Comparison of ENCODE assay signal across 13 mouse cellular contexts in the genomic region with DNA sequence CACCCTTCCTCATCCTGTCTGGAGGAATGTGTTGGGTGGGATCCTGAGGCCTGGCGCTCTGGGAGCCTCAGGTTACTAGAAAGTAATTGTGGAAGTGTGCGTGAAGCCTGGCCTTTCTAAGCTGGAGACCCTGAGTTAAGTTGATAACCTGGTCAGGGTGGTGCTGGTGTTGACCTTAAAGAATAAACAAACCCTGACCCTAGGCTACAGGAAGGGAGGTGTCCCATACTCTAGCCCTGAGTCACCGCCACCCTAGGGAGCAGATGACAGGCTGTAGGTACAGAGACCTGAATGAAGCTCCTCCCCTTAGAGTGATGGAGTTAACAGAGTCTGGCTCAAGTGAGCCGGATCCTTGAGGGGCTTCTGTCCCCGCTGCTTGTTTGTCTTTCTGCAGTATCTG. TPM values are rescaled to one million over a fixed set of nuclear protein-coding genes. Genes with fewer than 3 reads are reported as not detected.
DNase-seq lines count a peak whose midpoint lies in the region; ATAC-seq lines count a peak whose summit lies in the region.
"Had no signal": no experiment of that assay in that cellular context is flagged by ENCODE, and none has a peak within 500 bp of the region (broad histone marks: within the 10 kb centered on the region; RNA-seq: fewer than 3 reads in every experiment).

No protein-coding gene starts in this region.

- DNase-seq in hindbrain, embryonic 14.5 days (ENCODE audit: low spot score), result no peak
- DNase-seq in intestine, embryonic 14.5 days (ENCODE audit: low spot score), result no peak
- DNase-seq in retina, embryonic 14.5 days (ENCODE audit: low spot score), result no peak
- DNase-seq in urinary bladder, postnatal 36 days (ENCODE audit: low spot score in 2 of 2), result no peak
- DNase-seq: cerebellum, adult 9-10 months; midbrain, embryonic 14.5 days; retina, postnatal 1 day; thymus, postnatal 14 days had no signal

- no peak overlapping the region for H3K27ac ChIP-seq in hindbrain, embryonic 13.5 days
- H3K27ac ChIP-seq in hindbrain, embryonic 14.5 days, result no peak overlapping the region
- H3K27ac ChIP-seq in intestine, embryonic 14.5 days (ENCODE audit: low read depth), result peak overlapping the region; percentile 80
- peak overlapping the region; percentile 84 for H3K27ac ChIP-seq in stomach, embryonic 16.5 days (ENCODE audit: low read length)

- no peak overlapping the region for H3K4me3 ChIP-seq in hindbrain, embryonic 13.5 days
- H3K4me3 ChIP-seq in hindbrain, embryonic 14.5 days (replicated peaks; ENCODE audit: low read length), result no peak overlapping the region
- H3K4me3 ChIP-seq in megakaryocyte, embryonic 14.5 days (replicated peaks), result peak overlapping the region; percentile 2
- H3K4me3 ChIP-seq in intestine, embryonic 14.5 days (ENCODE audit: low read depth, low read length), result no peak overlapping the region
- no peak overlapping the region for H3K4me3 ChIP-seq in stomach, embryonic 16.5 days (replicated peaks; ENCODE audit: low read length)

- H3K27me3 ChIP-seq in hindbrain, embryonic 13.5 days, result no peaks in the 10 kb centered on the region
- no peaks in the 10 kb centered on the region for H3K27me3 ChIP-seq in hindbrain, embryonic 14.5 days (ENCODE audit: control insufficient read depth, insufficient read depth, low read length)
- H3K27me3 ChIP-seq in megakaryocyte, embryonic 14.5 days (replicated peaks), result no peaks in the 10 kb centered on the region
- no peaks in the 10 kb centered on the region for H3K27me3 ChIP-seq in intestine, embryonic 14.5 days (replicated peaks; ENCODE audit: control insufficient read depth, insufficient read depth, low read length)
- H3K27me3 ChIP-seq in stomach, embryonic 16.5 days (ENCODE audit: control insufficient read depth, insufficient read depth, low read length), result no peaks in the 10 kb centered on the region
- H3K27me3 ChIP-seq: CH12.LX had no signal

- no peaks in the 10 kb centered on the region for H3K9me3 ChIP-seq in hindbrain, embryonic 13.5 days
- no peaks in the 10 kb centered on the region for H3K9me3 ChIP-seq in hindbrain, embryonic 14.5 days (ENCODE audit: control insufficient read depth, low read length)
- H3K9me3 ChIP-seq in megakaryocyte, embryonic 14.5 days, result no peaks in the 10 kb centered on the region
- no peaks in the 10 kb centered on the region for H3K9me3 ChIP-seq in intestine, embryonic 14.5 days (ENCODE audit: control insufficient read depth, low read length)
- H3K9me3 ChIP-seq in stomach, embryonic 16.5 days (replicated peaks; ENCODE audit: control insufficient read depth, low read length), result no peaks in the 10 kb centered on the region

- H3K4me2 ChIP-seq in hindbrain, embryonic 13.5 days, result peak overlapping the region; percentile 42; the same call in 1 of the 2 replicates
- H3K4me2 ChIP-seq in hindbrain, embryonic 14.5 days (replicated peaks), result no peak overlapping the region
- peak overlapping the region; percentile 55; the same call in 1 of the 2 replicates for H3K4me2 ChIP-seq in intestine, embryonic 14.5 days (ENCODE audit: low read length)
- peak overlapping the region; percentile 44; the same call in 1 of the 2 replicates for H3K4me2 ChIP-seq in stomach, embryonic 16.5 days (ENCODE audit: low read depth, low read length)

- peaks cover 76% of the 10 kb centered on the region for H3K4me1 ChIP-seq in hindbrain, embryonic 13.5 days (replicated peaks)
- H3K4me1 ChIP-seq in hindbrain, embryonic 14.5 days (replicated peaks; ENCODE audit: control insufficient read depth, insufficient read depth, low read length), result peaks cover 57% of the 10 kb centered on the region
- H3K4me1 ChIP-seq in megakaryocyte, embryonic 14.5 days, result peaks cover 81% of the 10 kb centered on the region
- H3K4me1 ChIP-seq in intestine, embryonic 14.5 days (replicated peaks; ENCODE audit: control insufficient read depth, insufficient read depth, low read length), result peaks cover 75% of the 10 kb centered on the region
- peaks cover 65% of the 10 kb centered on the region for H3K4me1 ChIP-seq in stomach, embryonic 16.5 days (ENCODE audit: control insufficient read depth, insufficient read depth, low read length)

- H3K36me3 ChIP-seq in hindbrain, embryonic 13.5 days, result peaks cover 22% of the 10 kb centered on the region
- peaks cover 20% of the 10 kb centered on the region for H3K36me3 ChIP-seq in hindbrain, embryonic 14.5 days (replicated peaks; ENCODE audit: control insufficient read depth, insufficient read depth)
- peaks cover 73% of the 10 kb centered on the region for H3K36me3 ChIP-seq in megakaryocyte, embryonic 14.5 days (replicated peaks; ENCODE audit: low read length)
- H3K36me3 ChIP-seq in intestine, embryonic 14.5 days (ENCODE audit: control insufficient read depth, insufficient read depth, low read length), result peaks cover 19% of the 10 kb centered on the region
- H3K36me3 ChIP-seq in stomach, embryonic 16.5 days (ENCODE audit: control insufficient read depth, insufficient read depth, low read length), result no peaks in the 10 kb centered on the region

- H3K9ac ChIP-seq in hindbrain, embryonic 13.5 days, result no peak overlapping the region
- no peak overlapping the region; the same call in 1 of the 2 replicates for H3K9ac ChIP-seq in hindbrain, embryonic 14.5 days
- H3K9ac ChIP-seq in intestine, embryonic 14.5 days (ENCODE audit: low read length), result no peak overlapping the region
- H3K9ac ChIP-seq in stomach, embryonic 16.5 days (ENCODE audit: low read length), result peak overlapping the region; percentile 29; the same call in 1 of the 2 replicates

- WGBS in hindbrain, embryonic 13.5 days, result 74% methylated on average over 5 of the region's 5 CpGs
- 85% methylated on average over 5 of the region's 5 CpGs for WGBS in hindbrain, embryonic 14.5 days
- WGBS in intestine, embryonic 14.5 days, result 61% methylated on average over 5 of the region's 5 CpGs
- 57% methylated on average over 5 of the region's 5 CpGs for WGBS in stomach, embryonic 16.5 days

- no peak for ATAC-seq in hindbrain, embryonic 13.5 days (ENCODE audit: low FRiP score)
- ATAC-seq in hindbrain, embryonic 14.5 days (ENCODE audit: low FRiP score), result no peak
- ATAC-seq in megakaryocyte, adult 5-6 weeks (ENCODE audit: poor library complexity, severe bottlenecking), result no peak
- no peak for ATAC-seq in intestine, embryonic 14.5 days (replicated peaks; ENCODE audit: low FRiP score, low TSS enrichment, low read depth)
- ATAC-seq in stomach, embryonic 16.5 days (ENCODE audit: insufficient read depth, low FRiP score), result no peak

RNA-seq across cellular contexts. Expression of gene Lasp1, which starts 5.0 kb away (rescaled TPM):
- 131 and 137 TPM in 2 replicates for polyA plus RNA-seq in hindbrain, embryonic 13.5 days (2015; fragmentation: Nextera tagmentation; extraction: Ambion mirVana)
- polyA plus RNA-seq in hindbrain, embryonic 14.5 days (2014; fragmentation: Nextera tagmentation; extraction: Ambion mirVana), result 110 and 126 TPM in 2 replicates
- polyA plus RNA-seq in megakaryocyte, embryonic 14.5 days (2012; ENCODE audit: insufficient read depth, low replicate concordance), result 51.2 and 77.7 TPM in 2 replicates
- 121 and 128 TPM in 2 replicates for total RNA-seq in megakaryocyte, adult 5-6 weeks (2015)
- total RNA-seq in megakaryocyte, adult 5-6 weeks (2017), result 315 and 351 TPM in 2 replicates
- 85.1 and 88.6 TPM in 2 replicates for polyA plus RNA-seq in intestine, embryonic 14.5 days (2014; fragmentation: Nextera tagmentation; extraction: Ambion mirVana)
- polyA plus RNA-seq in stomach, embryonic 16.5 days (2015; fragmentation: Nextera tagmentation; extraction: Ambion mirVana), result 130 and 143 TPM in 2 replicates

RNA-seq across cellular contexts. Expression of gene Rpl23, which starts 21.6 kb away (rescaled TPM):
- 369 and 380 TPM in 2 replicates for polyA plus RNA-seq in hindbrain, embryonic 13.5 days (2015; fragmentation: Nextera tagmentation; extraction: Ambion mirVana)
- polyA plus RNA-seq in hindbrain, embryonic 14.5 days (2014; fragmentation: Nextera tagmentation; extraction: Ambion mirVana), result 324 and 419 TPM in 2 replicates
- 25.9 and 294 TPM in 2 replicates for polyA plus RNA-seq in megakaryocyte, embryonic 14.5 days (2012; ENCODE audit: insufficient read depth, low replicate concordance)
- 1,123 and 1,179 TPM in 2 replicates for total RNA-seq in megakaryocyte, adult 5-6 weeks (2015)
- total RNA-seq in megakaryocyte, adult 5-6 weeks (2017), result 895 and 904 TPM in 2 replicates
- polyA plus RNA-seq in intestine, embryonic 14.5 days (2014; fragmentation: Nextera tagmentation; extraction: Ambion mirVana), result 752 and 786 TPM in 2 replicates
- 439 and 586 TPM in 2 replicates for polyA plus RNA-seq in stomach, embryonic 16.5 days (2015; fragmentation: Nextera tagmentation; extraction: Ambion mirVana)

RNA-seq across cellular contexts. Expression of gene 1700001P01Rik, which starts 28.1 kb away (rescaled TPM):
- polyA plus RNA-seq in hindbrain, embryonic 13.5 days (2015; fragmentation: Nextera tagmentation; extraction: Ambion mirVana), result 0.68 and 0.79 TPM in 2 replicates
- polyA plus RNA-seq in hindbrain, embryonic 14.5 days (2014; fragmentation: Nextera tagmentation; extraction: Ambion mirVana), result 0.68 TPM in 1 of 2 replicates, not detected in the other
- not detected in 2 replicates for polyA plus RNA-seq in megakaryocyte, embryonic 14.5 days (2012; ENCODE audit: insufficient read depth, low replicate concordance)
- total RNA-seq in megakaryocyte, adult 5-6 weeks (2015), result not detected in 2 replicates
- not detected in 2 replicates for total RNA-seq in megakaryocyte, adult 5-6 weeks (2017)
- polyA plus RNA-seq in intestine, embryonic 14.5 days (2014; fragmentation: Nextera tagmentation; extraction: Ambion mirVana), result 0.31 TPM in 2 replicates
- polyA plus RNA-seq in stomach, embryonic 16.5 days (2015; fragmentation: Nextera tagmentation; extraction: Ambion mirVana), result not detected in 2 replicates
- polyA plus RNA-seq: midbrain, embryonic 14.5 days had no signal

RNA-seq across cellular contexts. Expression of gene B230217C12Rik, which starts 36.7 kb away (rescaled TPM):
- 28.9 and 29.2 TPM in 2 replicates for polyA plus RNA-seq in hindbrain, embryonic 13.5 days (2015; fragmentation: Nextera tagmentation; extraction: Ambion mirVana)
- 38.2 and 38.8 TPM in 2 replicates for polyA plus RNA-seq in hindbrain, embryonic 14.5 days (2014; fragmentation: Nextera tagmentation; extraction: Ambion mirVana)
- 1.7 TPM in 1 of 2 replicates, not detected in the other for polyA plus RNA-seq in megakaryocyte, embryonic 14.5 days (2012; ENCODE audit: insufficient read depth, low replicate concordance)
- 2.3 and 2.5 TPM in 2 replicates for total RNA-seq in megakaryocyte, adult 5-6 weeks (2015)
- 0.33 and 0.45 TPM in 2 replicates for total RNA-seq in megakaryocyte, adult 5-6 weeks (2017)
- 8.1 and 9.5 TPM in 2 replicates for polyA plus RNA-seq in intestine, embryonic 14.5 days (2014; fragmentation: Nextera tagmentation; extraction: Ambion mirVana)
- 3.7 and 3.8 TPM in 2 replicates for polyA plus RNA-seq in stomach, embryonic 16.5 days (2015; fragmentation: Nextera tagmentation; extraction: Ambion mirVana)

RNA-seq across cellular contexts. Expression of gene Cwc25, which starts 37.5 kb away (rescaled TPM):
- 17.6 and 18.3 TPM in 2 replicates for polyA plus RNA-seq in hindbrain, embryonic 13.5 days (2015; fragmentation: Nextera tagmentation; extraction: Ambion mirVana)
- 8.1 and 11.2 TPM in 2 replicates for polyA plus RNA-seq in hindbrain, embryonic 14.5 days (2014; fragmentation: Nextera tagmentation; extraction: Ambion mirVana)
- 2.6 and 14.6 TPM in 2 replicates for polyA plus RNA-seq in megakaryocyte, embryonic 14.5 days (2012; ENCODE audit: insufficient read depth, low replicate concordance)
- total RNA-seq in megakaryocyte, adult 5-6 weeks (2015), result 11.1 and 11.8 TPM in 2 replicates
- total RNA-seq in megakaryocyte, adult 5-6 weeks (2017), result 21.0 and 22.4 TPM in 2 replicates
- 10.5 and 11.8 TPM in 2 replicates for polyA plus RNA-seq in intestine, embryonic 14.5 days (2014; fragmentation: Nextera tagmentation; extraction: Ambion mirVana)
- polyA plus RNA-seq in stomach, embryonic 16.5 days (2015; fragmentation: Nextera tagmentation; extraction: Ambion mirVana), result 15.0 and 16.3 TPM in 2 replicates

Comparison
In these comparisons a context has a peak if more than half of its experiments do, and no peak if none do; other contexts are left out.
1. H3K27ac ChIP-seq: peak in intestine, embryonic 14.5 days (single experiment) and stomach, embryonic 16.5 days (single experiment); none in hindbrain, embryonic 13.5 days (single experiment) and hindbrain, embryonic 14.5 days (single experiment).